Comparison of ENCODE assay signal across 8 mouse cellular contexts in genomic region chr4:123667260-123667867, GRCm38 (mm10). TPM values are rescaled to one million over a fixed set of nuclear protein-coding genes. Genes with fewer than 3 reads are reported as not detected.
A peak's percentile ranks its signal among the peaks of the same experiment; 100 is the strongest.
DNase-seq lines count a peak whose midpoint lies in the region; ATAC-seq and TF ChIP-seq lines count a peak whose summit lies in the region.

No protein-coding gene starts in this region.

- no peak for ATAC-seq in forebrain, embryonic 11.5 days (replicated peaks; ENCODE audit: low FRiP score)
- ATAC-seq in lung, embryonic 15.5 days (ENCODE audit: borderline replicate concordance, extremely low read depth, low FRiP score, low TSS enrichment): no peak

- H3K27me3 ChIP-seq in MEL (ENCODE audit: control insufficient read depth in 1 of 2, insufficient read depth in 2 of 2, low read length in 2 of 2): no peaks in the 10 kb centered on the region
- H3K27me3 ChIP-seq in forebrain, embryonic 11.5 days (ENCODE audit: control insufficient read depth, insufficient read depth, low read length): no peaks in the 10 kb centered on the region
- H3K27me3 ChIP-seq in lung, embryonic 15.5 days: no peaks in the 10 kb centered on the region

- no peaks in the 10 kb centered on the region for H3K9me3 ChIP-seq in MEL (replicated peaks; ENCODE audit: insufficient read depth, low read length)
- no peaks in the 10 kb centered on the region for H3K9me3 ChIP-seq in forebrain, embryonic 11.5 days (ENCODE audit: control insufficient read depth, low read length)
- H3K9me3 ChIP-seq in lung, embryonic 15.5 days: no peaks in the 10 kb centered on the region

- H3K4me3 ChIP-seq in MEL (ENCODE audit: control insufficient read depth in 1 of 2, insufficient read depth in 1 of 2, low read depth in 2 of 2, low read length in 2 of 2): no peak overlapping the region
- no peak overlapping the region for H3K4me3 ChIP-seq in forebrain, embryonic 11.5 days (ENCODE audit: low read depth, low read length)
- no peak overlapping the region for H3K4me3 ChIP-seq in layer of hippocampus, adult 2 months
- H3K4me3 ChIP-seq in lung, embryonic 15.5 days: no peak overlapping the region; the same call in 1 of the 2 replicates

- TF ChIP-seq POLR2A in MEL (IDR thresholded peaks at IDR 0.05; ENCODE audit: control insufficient read depth in 1 of 2, insufficient read depth in 1 of 2, low read depth in 1 of 2, low read length in 2 of 2, poor library complexity in 1 of 2): no peak

- TF ChIP-seq RAD21 in MEL (IDR thresholded peaks at IDR 0.05; ENCODE audit: low read depth, low read length): peak; percentile 97

- intact Hi-C loops in heart, postnatal 10 days (cut with DNase I): loop anchor here (1.0 kb wide), 2 partner anchors 79 to 132 kb away; no protein-coding TSS in a partner anchor

- H3K4me1 ChIP-seq in MEL (ENCODE audit: control insufficient read depth in 1 of 2, insufficient read depth in 2 of 2, low read length in 2 of 2): peaks cover 3 to 17% of the 10 kb centered on the region in 2 experiments; a peak in 3 of 4 replicates
- H3K4me1 ChIP-seq in forebrain, embryonic 11.5 days (replicated peaks; ENCODE audit: control insufficient read depth, insufficient read depth, low read length): peaks cover 15% of the 10 kb centered on the region
- H3K4me1 ChIP-seq in lung, embryonic 15.5 days: peaks cover 33% of the 10 kb centered on the region

- TF ChIP-seq CTCF in MEL (IDR thresholded peaks at IDR 0.05 in 2 of 3, conservative IDR thresholded peaks at IDR 0.05 in 1 of 3; ENCODE audit: control insufficient read depth in 1 of 3, insufficient read depth in 1 of 3, low read depth in 2 of 3, low read length in 3 of 3, poor library complexity in 1 of 3, severe bottlenecking in 1 of 3): peak; percentile 71 to 97 (median 97)
- TF ChIP-seq CTCF in layer of hippocampus, adult 2 months (conservative IDR thresholded peaks at IDR 0.05): peak; percentile 99

- no peak overlapping the region for H3K27ac ChIP-seq in MEL (ENCODE audit: control insufficient read depth, low read depth, low read length)
- H3K27ac ChIP-seq in forebrain, embryonic 11.5 days (ENCODE audit: low read depth, low read length): peak overlapping the region; percentile 64; the same call in 1 of the 2 replicates
- peak overlapping the region; percentile 91 for H3K27ac ChIP-seq in layer of hippocampus, adult 2 months
- H3K27ac ChIP-seq in lung, embryonic 15.5 days: 0 out of 2 replicates have a peak overlapping the region, but pooled peaks have one; percentile 0

- TF ChIP-seq EP300 in MEL (IDR thresholded peaks at IDR 0.05; ENCODE audit: low read depth in 1 of 2, low read length in 2 of 2): no peak

- H3K4me2 ChIP-seq in forebrain, embryonic 11.5 days (ENCODE audit: low read depth, low read length, severe bottlenecking): 0 out of 2 replicates have a peak overlapping the region, but pooled peaks have one; percentile 3
- no peak overlapping the region for H3K4me2 ChIP-seq in lung, embryonic 15.5 days

- WGBS in forebrain, embryonic 11.5 days: 11% methylated on average over 1 of the region's 1 CpGs
- WGBS in lung, embryonic 15.5 days: 53% methylated on average over 1 of the region's 1 CpGs

- H3K9ac ChIP-seq in MEL (ENCODE audit: control insufficient read depth, low read depth, low read length, poor library complexity, severe bottlenecking): no peak overlapping the region
- no peak overlapping the region for H3K9ac ChIP-seq in forebrain, embryonic 11.5 days (ENCODE audit: low read length)
- H3K9ac ChIP-seq in lung, embryonic 15.5 days: no peak overlapping the region

- no peaks in the 10 kb centered on the region for H3K79me2 ChIP-seq in MEL (ENCODE audit: control insufficient read depth, insufficient read depth, low read length, poor library complexity)

- DNase-seq in MEL (ENCODE audit: low read depth, low spot score): peak; percentile 80
- peak; percentile 82 for DNase-seq in c-Kit-negative CD71-positive TER-119-positive erythroid progenitor cells, embryonic 14.5 days (ENCODE audit: low read depth, low spot score)
- DNase-seq in forebrain, embryonic 11.5 days (ENCODE audit: low spot score): peak; percentile 86
- DNase-seq in heart, postnatal 10 days: peak; percentile 87 to 92
- DNase-seq in layer of hippocampus, adult 2 months (ENCODE audit: low spot score in 2 of 2): peak; percentile 85 to 93
- DNase-seq in ovary, postnatal 36 days (ENCODE audit: low spot score): peak; percentile 56
- peak; percentile 72 for DNase-seq in thymus, postnatal 4 days

- peaks cover 0 to 17% of the 10 kb centered on the region in 2 experiments; a peak in 2 of 4 replicates for H3K36me3 ChIP-seq in MEL (ENCODE audit: control insufficient read depth in 1 of 2, insufficient read depth in 2 of 2, low read length in 2 of 2)
- H3K36me3 ChIP-seq in forebrain, embryonic 11.5 days (ENCODE audit: control insufficient read depth, insufficient read depth, low read length): no peaks in the 10 kb centered on the region
- no peaks in the 10 kb centered on the region for H3K36me3 ChIP-seq in lung, embryonic 15.5 days

TF ChIP-seq in MEL, 35 proteins besides CTCF, POLR2A, EP300 and RAD21:
- TF ChIP-seq E2F4 (IDR thresholded peaks at IDR 0.05; ENCODE audit: borderline replicate concordance, low read depth, low read length) (no peak), RCOR1 (IDR thresholded peaks at IDR 0.05; ENCODE audit: low read depth, low read length) (no peak), ZC3H11A (IDR thresholded peaks at IDR 0.05; ENCODE audit: low read depth, low read length) (peak; percentile 85), HCFC1 (IDR thresholded peaks at IDR 0.05; ENCODE audit: low read depth, low read length) (no peak), ZNF384 (IDR thresholded peaks at IDR 0.05; ENCODE audit: low read depth, low read length) (no peak), CHD1 (IDR thresholded peaks at IDR 0.05; ENCODE audit: low read depth, low read length) (no peak), SMC3 (IDR thresholded peaks at IDR 0.05; ENCODE audit: low read depth, low read length) (peak; percentile 88), BHLHE40 (IDR thresholded peaks at IDR 0.05; ENCODE audit: borderline replicate concordance, low read depth, low read length) (0 out of 2 replicates have a peak, but pooled peaks have one; percentile 19), SIN3A (IDR thresholded peaks at IDR 0.05; ENCODE audit: low read length) (no peak), USF1 (IDR thresholded peaks at IDR 0.05; ENCODE audit: low read depth, low read length) (no peak), MYC (IDR thresholded peaks at IDR 0.05; ENCODE audit: low read depth, low read length) (0 out of 2 replicates have a peak, but pooled peaks have one; percentile 19), MAFK (IDR thresholded peaks at IDR 0.05; ENCODE audit: borderline replicate concordance, low read depth, low read length) (no peak)

RNA-seq across cellular contexts. Expression of gene Macf1, which starts 16.8 kb away (rescaled TPM):
- total RNA-seq in MEL (2012; rRNA removed): 60.8 and 64.6 TPM in 2 replicates
- 10 to 100 TPM; 18.5 to 71.4 TPM for polyA plus RNA-seq in MEL (2012; ENCODE audit: insufficient read depth in 1 of 2, insufficient read length in 2 of 2, low read depth in 1 of 2, low replicate concordance in 2 of 2, missing spikeins in 1 of 2)
- polyA plus RNA-seq in forebrain, embryonic 11.5 days (2014; fragmentation: Nextera tagmentation; extraction: Ambion mirVana): 78.1 and 88.8 TPM in 2 replicates
- total RNA-seq in heart, postnatal 10 days (2021): 100 to 1,000 TPM; 316 to 364 TPM
- 100 to 1,000 TPM; 231 to 247 TPM for total RNA-seq in layer of hippocampus, adult 2 months (2021)
- polyA plus RNA-seq in lung, embryonic 15.5 days (2015; fragmentation: Nextera tagmentation; extraction: Ambion mirVana): 64.2 and 73.1 TPM in 2 replicates

RNA-seq across cellular contexts. Expression of gene Ndufs5, which starts 50.6 kb away (rescaled TPM):
- 230 and 252 TPM in 2 replicates for total RNA-seq in MEL (2012; rRNA removed)
- 100 to 1,000 TPM in 1 of 2 experiments, not detected in 1; 155 TPM for polyA plus RNA-seq in MEL (2012; ENCODE audit: insufficient read depth in 1 of 2, insufficient read length in 2 of 2, low read depth in 1 of 2, low replicate concordance in 2 of 2, missing spikeins in 1 of 2)
- 291 and 296 TPM in 2 replicates for polyA plus RNA-seq in forebrain, embryonic 11.5 days (2014; fragmentation: Nextera tagmentation; extraction: Ambion mirVana)
- total RNA-seq in heart, postnatal 10 days (2021): 100 to 1,000 TPM; 334 to 374 TPM
- 100 to 1,000 TPM; 169 to 194 TPM for total RNA-seq in layer of hippocampus, adult 2 months (2021)
- polyA plus RNA-seq in lung, embryonic 15.5 days (2015; fragmentation: Nextera tagmentation; extraction: Ambion mirVana): 263 and 281 TPM in 2 replicates
